Mouse (Mus musculus): ENCODE results near the gene Fgl2. TPM values are rescaled to one million over a fixed set of nuclear protein-coding genes. Genes with fewer than 3 reads are reported as not detected.

The Fgl2 gene
- total and polyA plus RNA-seq, 2 experiments from 2014 or later: 1.1 to 4.1 TPM

DNA sequence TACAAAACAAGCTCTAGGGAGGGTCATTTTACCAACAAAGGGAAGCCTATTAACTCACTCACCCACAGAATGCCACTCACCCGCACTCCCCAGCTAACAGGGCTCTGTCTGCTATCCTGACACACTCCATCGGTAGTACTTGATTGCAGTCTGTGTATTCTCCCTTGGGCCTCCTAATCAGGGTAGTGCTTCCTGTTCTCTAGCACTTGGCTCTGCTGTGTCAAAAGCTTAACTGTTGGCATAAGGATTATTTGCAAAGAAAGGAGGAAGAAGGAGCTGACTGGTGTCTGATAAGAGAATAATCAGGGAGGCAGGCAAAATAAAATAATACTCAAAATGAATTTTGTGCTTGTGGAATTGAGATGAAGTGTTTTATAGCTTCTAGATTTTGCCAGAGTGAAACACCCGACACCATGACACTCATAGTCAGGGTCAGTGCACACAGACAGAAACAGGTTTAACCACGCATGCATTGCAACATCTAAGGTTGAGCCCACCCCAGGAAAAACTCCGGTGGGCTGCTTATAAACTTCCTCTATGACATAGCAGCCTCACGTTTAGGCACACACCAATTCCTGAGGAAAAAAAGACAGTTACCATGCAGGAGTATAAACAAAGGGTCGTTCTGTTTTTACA lies 22.9 kb downstream of the Fgl2 start:
- TF ChIP-seq CTCF (IDR thresholded peaks at IDR 0.05; ENCODE audit: low read depth): no peak
- H3K27ac ChIP-seq (ENCODE audit: low read depth, low read length): no peak overlapping the region
- no peaks in the 10 kb centered on the region for H3K4me1 ChIP-seq (ENCODE audit: insufficient read depth)
- 46% methylated on average over 7 of the region's 7 CpGs for WGBS
- H3K9ac ChIP-seq: no peak overlapping the region
- H3K9me3 ChIP-seq (ENCODE audit: low read length): no peaks in the 10 kb centered on the region
- no peak overlapping the region for H3K4me3 ChIP-seq (ENCODE audit: low read depth, low read length)
- DNase-seq (no peak), ATAC-seq (no peak)
- H3K4me2 ChIP-seq (ENCODE audit: low read depth): no peak overlapping the region
- H3K27me3 ChIP-seq (ENCODE audit: insufficient read depth, low read length): no peaks in the 10 kb centered on the region
- no peaks in the 10 kb centered on the region for H3K36me3 ChIP-seq (ENCODE audit: insufficient read depth)

DNA sequence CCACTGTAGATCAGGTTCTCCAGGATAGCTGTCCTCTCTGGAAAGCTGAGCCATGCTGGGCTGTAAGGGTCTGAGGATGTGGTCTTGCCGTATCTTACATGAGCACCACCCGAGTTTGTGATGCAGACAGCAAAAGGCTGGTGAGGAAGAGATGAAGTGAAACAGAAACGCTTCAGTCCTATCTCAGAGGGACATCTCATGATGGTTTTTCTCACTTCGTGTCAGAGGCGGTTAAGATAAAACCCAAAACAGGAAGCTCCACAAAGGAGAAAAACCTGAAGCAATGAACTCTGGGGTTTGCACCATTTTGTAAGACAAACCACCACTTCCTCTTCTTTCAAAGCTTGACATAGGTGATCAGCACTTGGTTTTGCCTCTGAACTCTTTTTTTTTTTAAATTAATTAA lies 38.8 kb downstream of the Fgl2 start:
- H3K4me1 ChIP-seq (ENCODE audit: insufficient read depth): no peaks in the 10 kb centered on the region
- WGBS: 90% methylated on average over 5 of the region's 5 CpGs
- no peaks in the 10 kb centered on the region for H3K36me3 ChIP-seq (ENCODE audit: insufficient read depth)
- H3K27ac ChIP-seq (ENCODE audit: low read depth, low read length): no peak overlapping the region
- H3K4me2 ChIP-seq (ENCODE audit: low read depth): no peak overlapping the region
- no peak overlapping the region for H3K4me3 ChIP-seq (ENCODE audit: low read depth, low read length)
- ATAC-seq: no peak
- H3K9me3 ChIP-seq (ENCODE audit: low read length): no peaks in the 10 kb centered on the region
- no peaks in the 10 kb centered on the region for H3K27me3 ChIP-seq (ENCODE audit: insufficient read depth, low read length)
- no peak for TF ChIP-seq CTCF (IDR thresholded peaks at IDR 0.05; ENCODE audit: low read depth)
- no peak overlapping the region for H3K9ac ChIP-seq
- no peak for DNase-seq

DNA sequence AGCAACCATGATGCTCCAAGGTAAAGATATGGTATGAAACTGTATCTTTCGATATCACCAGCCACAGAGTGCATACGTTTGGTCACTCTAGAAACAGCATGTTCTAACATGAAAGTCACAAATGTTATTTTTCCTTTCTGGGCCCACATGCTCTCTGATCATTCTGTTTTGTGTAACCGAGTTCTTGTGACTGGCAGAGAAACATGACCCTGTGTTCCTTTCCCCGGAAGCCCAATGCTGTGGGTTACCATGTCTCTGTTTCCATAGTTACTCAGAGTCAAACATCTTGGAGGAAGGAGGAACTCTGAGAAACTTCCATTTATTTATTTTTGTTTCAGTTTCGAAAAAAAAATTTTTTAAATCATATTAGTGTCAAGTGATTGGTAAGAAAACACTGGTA lies 39.6 kb downstream of the Fgl2 start:
- DNase-seq: no peak
- H3K4me3 ChIP-seq (ENCODE audit: low read depth, low read length): no peak overlapping the region
- no peak overlapping the region for H3K4me2 ChIP-seq (ENCODE audit: low read depth)
- no peaks in the 10 kb centered on the region for H3K9me3 ChIP-seq (ENCODE audit: low read length)
- H3K36me3 ChIP-seq (ENCODE audit: insufficient read depth): no peaks in the 10 kb centered on the region
- no peak overlapping the region for H3K9ac ChIP-seq
- H3K27ac ChIP-seq (ENCODE audit: low read depth, low read length): no peak overlapping the region
- H3K27me3 ChIP-seq (ENCODE audit: insufficient read depth, low read length): no peaks in the 10 kb centered on the region
- ATAC-seq: no peak
- TF ChIP-seq CTCF (IDR thresholded peaks at IDR 0.05; ENCODE audit: low read depth): no peak
- WGBS: 82% methylated on average over 5 of the region's 5 CpGs
- no peaks in the 10 kb centered on the region for H3K4me1 ChIP-seq (ENCODE audit: insufficient read depth)

DNA sequence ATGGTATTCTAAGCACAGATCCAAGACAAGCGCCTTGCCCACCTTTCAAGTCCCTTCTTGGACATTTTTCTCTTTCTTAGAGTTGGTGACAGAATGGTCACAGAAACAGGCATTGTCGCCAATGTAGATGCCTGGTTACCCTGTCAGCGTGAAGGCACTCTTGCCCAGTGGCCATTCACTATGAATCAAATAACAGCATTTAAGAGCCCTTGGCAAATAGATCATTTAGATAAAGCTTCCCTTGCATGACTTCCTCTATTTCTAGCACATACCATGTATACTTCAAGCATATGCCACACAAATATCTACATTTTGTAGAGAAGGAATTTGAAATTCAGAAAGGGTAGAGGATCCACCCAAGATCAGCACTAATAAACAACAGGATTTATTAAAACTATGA lies 40.9 kb downstream of the Fgl2 start:
- no peak overlapping the region for H3K9ac ChIP-seq
- H3K27ac ChIP-seq (ENCODE audit: low read depth, low read length): no peak overlapping the region
- H3K27me3 ChIP-seq (ENCODE audit: insufficient read depth, low read length): no peaks in the 10 kb centered on the region
- 90% methylated on average over 3 of the region's 3 CpGs for WGBS
- no peaks in the 10 kb centered on the region for H3K9me3 ChIP-seq (ENCODE audit: low read length)
- no peak overlapping the region for H3K4me2 ChIP-seq (ENCODE audit: low read depth)
- H3K36me3 ChIP-seq (ENCODE audit: insufficient read depth): no peaks in the 10 kb centered on the region
- H3K4me1 ChIP-seq (ENCODE audit: insufficient read depth): no peaks in the 10 kb centered on the region
- TF ChIP-seq CTCF (IDR thresholded peaks at IDR 0.05; ENCODE audit: low read depth): no peak
- ATAC-seq: no peak
- no peak overlapping the region for H3K4me3 ChIP-seq (ENCODE audit: low read depth, low read length)
- no peak for DNase-seq

DNA sequence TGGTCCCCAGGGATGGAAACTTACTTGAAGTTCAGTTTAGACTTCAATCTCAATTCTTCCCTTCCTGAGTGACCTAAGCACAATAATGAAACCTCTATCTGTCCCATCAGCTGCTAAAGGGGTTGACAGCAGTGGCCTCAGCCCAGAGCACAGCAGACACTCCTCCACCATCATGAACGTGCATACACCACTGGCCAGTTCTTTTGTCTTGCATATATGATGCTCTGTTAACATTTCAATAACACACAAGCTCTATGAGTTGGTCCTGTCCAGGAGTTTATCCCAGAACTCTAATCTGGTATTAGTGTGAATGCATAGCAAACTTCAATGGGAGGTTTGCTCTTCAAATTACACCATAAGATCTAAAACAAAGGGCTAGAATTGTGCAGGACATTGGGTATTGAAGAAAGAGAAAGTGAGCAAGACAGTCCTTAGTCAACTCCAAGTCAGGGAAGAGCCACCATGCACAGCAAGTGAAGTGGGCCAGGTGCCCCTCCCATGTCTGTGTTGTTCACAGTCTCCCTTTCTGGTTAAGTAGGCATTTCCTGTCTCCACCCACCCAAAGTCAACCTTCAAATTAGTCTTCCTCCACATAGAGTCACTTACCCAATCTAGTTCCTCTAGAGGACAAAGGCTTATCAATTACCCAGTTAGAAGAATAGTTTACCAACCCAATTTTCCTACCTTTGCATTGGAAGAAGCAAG lies 41.8 kb downstream of the Fgl2 start:
- Histone ChIP-seq H3K27ac (ENCODE audit: low read depth, low read length) (no peak overlapping the region), H3K27me3 (ENCODE audit: insufficient read depth, low read length) (no peaks in the 10 kb centered on the region), H3K9me3 (ENCODE audit: low read length) (no peaks in the 10 kb centered on the region), H3K4me3 (ENCODE audit: low read depth, low read length) (no peak overlapping the region), H3K9ac (no peak overlapping the region), H3K36me3 (ENCODE audit: insufficient read depth) (no peaks in the 10 kb centered on the region), H3K4me2 (ENCODE audit: low read depth) (no peak overlapping the region), H3K4me1 (ENCODE audit: insufficient read depth) (no peaks in the 10 kb centered on the region)
- no peak for ATAC-seq
- WGBS: 67% methylated on average over 1 of the region's 1 CpGs
- TF ChIP-seq CTCF (IDR thresholded peaks at IDR 0.05; ENCODE audit: low read depth): no peak
- DNase-seq: no peak

DNA sequence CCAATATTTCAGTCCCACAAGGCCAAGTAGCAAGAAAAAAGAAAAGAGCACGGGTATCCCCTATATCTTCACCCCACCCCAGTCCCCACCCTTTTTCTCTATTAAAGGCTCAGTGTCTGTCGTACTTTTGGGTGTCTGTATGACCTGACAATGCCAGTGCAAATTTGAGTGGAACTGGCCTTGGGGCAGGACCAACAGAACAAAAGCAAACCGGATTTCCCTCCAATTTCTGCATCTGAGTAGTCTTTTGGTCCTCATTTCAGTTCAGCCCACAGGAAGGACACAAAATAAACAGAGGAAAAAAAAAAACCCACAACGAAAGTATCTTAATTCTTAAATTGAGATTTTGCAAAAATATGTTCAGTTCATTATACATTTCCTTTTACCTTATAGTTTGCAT lies 46.2 kb downstream of the Fgl2 start:
- no peak overlapping the region for H3K4me3 ChIP-seq (ENCODE audit: low read depth, low read length)
- H3K27me3 ChIP-seq (ENCODE audit: insufficient read depth, low read length): no peaks in the 10 kb centered on the region
- no peak overlapping the region for H3K9ac ChIP-seq
- WGBS: 65% methylated on average over 4 of the region's 4 CpGs
- no peak for DNase-seq
- TF ChIP-seq CTCF (IDR thresholded peaks at IDR 0.05; ENCODE audit: low read depth): no peak
- H3K36me3 ChIP-seq (ENCODE audit: insufficient read depth): no peaks in the 10 kb centered on the region
- ATAC-seq: no peak
- no peak overlapping the region for H3K27ac ChIP-seq (ENCODE audit: low read depth, low read length)
- H3K4me1 ChIP-seq (ENCODE audit: insufficient read depth): no peaks in the 10 kb centered on the region
- H3K4me2 ChIP-seq (ENCODE audit: low read depth): no peak overlapping the region
- H3K9me3 ChIP-seq (ENCODE audit: low read length): no peaks in the 10 kb centered on the region

DNA sequence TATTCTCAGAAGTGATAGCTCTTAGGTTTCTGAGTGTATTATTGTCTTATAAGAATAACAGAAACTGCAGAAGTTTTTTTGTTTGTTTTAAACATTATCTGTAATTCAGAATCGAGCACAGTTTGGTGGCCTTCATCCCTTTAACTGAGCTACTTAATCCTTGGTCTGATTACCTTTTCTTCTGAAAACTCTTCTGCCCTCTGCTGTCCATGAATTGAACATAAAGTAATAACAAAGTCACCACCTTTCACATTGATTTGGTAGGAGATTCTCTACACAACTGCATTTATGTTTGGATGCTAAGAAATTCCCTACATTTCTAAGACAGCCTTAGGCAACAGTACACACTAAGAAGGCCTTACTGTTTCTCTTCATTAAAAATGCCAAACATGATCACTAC lies 48.2 kb downstream of the Fgl2 start:
- peak; percentile 55 for TF ChIP-seq CTCF (IDR thresholded peaks at IDR 0.05; ENCODE audit: low read depth)
- H3K36me3 ChIP-seq (ENCODE audit: insufficient read depth): no peaks in the 10 kb centered on the region
- H3K4me1 ChIP-seq (ENCODE audit: insufficient read depth): no peaks in the 10 kb centered on the region
- no peak for ATAC-seq
- no peaks in the 10 kb centered on the region for H3K9me3 ChIP-seq (ENCODE audit: low read length)
- no peak overlapping the region for H3K9ac ChIP-seq
- no peaks in the 10 kb centered on the region for H3K27me3 ChIP-seq (ENCODE audit: insufficient read depth, low read length)
- H3K4me3 ChIP-seq (ENCODE audit: low read depth, low read length): no peak overlapping the region
- no peak overlapping the region for H3K27ac ChIP-seq (ENCODE audit: low read depth, low read length)
- 39% methylated on average over 1 of the region's 1 CpGs for WGBS
- peak; percentile 31 for DNase-seq
- H3K4me2 ChIP-seq (ENCODE audit: low read depth): no peak overlapping the region
